Mouse (Mus musculus): Measurements from ENCODE around the gene Sox5.

The Sox5 gene

DNA sequence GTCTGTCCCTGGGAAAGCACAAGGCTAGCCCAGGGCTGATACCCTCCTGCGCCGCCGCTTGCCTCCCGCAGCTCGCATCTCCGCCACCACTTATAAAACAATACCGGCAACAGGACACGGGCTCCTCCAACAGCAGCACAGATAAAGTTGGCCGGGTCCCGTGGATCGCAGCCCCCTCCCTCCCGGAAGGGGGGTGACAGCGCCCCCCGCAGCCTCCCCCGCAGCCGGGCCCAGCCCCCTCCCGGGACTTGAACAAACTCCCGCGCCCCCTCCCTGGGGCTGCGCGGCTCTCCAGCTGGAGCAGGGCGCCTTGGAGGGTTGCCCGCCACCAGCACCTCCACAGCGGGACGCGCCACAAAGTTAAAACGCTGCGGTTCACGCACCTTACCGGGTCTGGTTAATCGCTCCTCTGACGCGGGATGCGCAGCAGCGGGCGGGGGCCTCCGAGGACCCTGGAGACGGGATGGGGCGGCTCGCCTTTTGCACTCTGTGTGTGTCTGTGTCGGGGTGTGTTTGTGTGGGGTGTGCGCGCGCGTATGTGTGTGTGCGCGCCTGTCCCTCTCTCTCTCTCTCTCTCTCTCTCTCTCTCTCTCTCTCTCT lies at the start of gene Sox5:
TSS of gene Sox5 (minus strand) at position 547 of the 600 bp plus-strand sequence.
- peak; percentile 54 for ATAC-seq (ENCODE audit: low TSS enrichment)

DNA sequence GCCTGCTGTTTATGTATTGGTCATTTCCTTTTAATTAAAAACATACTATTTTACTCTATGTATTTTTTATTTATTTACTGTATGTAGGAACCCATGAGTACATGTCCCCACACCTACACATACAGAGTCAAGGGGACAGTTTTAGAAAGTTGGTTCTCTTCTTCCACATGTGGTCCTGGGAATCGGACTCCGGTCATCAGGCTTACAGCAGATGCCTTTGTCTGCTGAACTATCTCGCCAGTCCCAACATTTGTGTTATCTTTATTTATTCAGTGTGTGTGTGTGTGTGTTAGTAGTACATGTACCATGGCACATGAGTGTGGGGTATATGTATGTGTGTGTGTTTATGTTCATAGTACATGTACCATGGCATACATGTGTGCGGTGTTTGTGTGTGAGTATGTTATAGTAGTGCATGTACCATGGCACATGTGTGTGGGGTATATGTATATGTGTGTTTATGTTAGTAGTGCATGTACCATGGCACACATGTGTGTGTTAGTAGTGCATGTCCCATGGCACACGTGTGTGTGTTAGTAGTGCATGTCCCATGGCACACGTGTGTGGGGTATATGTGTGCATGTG lies 43.3 kb upstream of the Sox5 start:
- ATAC-seq (ENCODE audit: low TSS enrichment), result no peak

DNA sequence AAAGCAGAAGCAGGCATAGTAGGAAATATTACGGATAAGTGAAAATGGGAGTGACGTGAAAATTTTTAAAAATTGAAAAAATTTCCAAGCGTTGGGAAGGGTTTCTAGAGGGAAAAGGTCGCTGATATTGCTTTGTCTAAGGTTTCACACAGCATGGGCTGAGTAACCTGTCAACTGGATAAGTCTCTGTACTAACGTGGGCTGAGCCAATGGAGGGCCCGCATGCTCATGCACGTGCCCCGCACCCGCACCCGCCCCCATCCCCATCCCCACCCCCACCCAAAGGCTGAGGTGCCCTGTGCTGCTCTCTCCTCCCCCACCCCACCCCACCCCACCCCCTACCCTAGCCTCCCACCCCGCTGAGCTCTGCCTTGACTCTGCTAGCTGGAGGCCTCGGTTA lies 42.4 kb upstream of the Sox5 start:
- no peak for ATAC-seq (ENCODE audit: low TSS enrichment)

DNA sequence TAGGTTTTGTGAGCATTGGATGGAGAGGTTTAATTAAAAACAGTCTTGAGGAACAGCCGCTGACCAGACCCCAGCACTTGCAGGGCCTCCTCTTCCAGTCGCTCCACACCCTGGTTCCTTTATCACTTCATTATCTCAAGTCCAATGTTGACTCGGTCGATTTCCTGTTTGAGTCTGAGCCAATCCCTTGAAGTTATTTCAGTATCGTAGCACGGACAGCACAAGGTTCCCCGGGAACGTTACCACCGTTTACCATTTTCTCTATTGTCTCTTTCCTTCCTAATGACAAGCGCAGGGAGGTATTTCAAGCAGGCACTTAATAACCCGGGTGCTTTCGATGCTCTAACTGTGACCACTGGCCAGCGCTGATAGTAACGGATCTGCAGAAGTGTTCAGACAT lies 40.8 kb upstream of the Sox5 start:
- ATAC-seq (ENCODE audit: low TSS enrichment), result no peak

DNA sequence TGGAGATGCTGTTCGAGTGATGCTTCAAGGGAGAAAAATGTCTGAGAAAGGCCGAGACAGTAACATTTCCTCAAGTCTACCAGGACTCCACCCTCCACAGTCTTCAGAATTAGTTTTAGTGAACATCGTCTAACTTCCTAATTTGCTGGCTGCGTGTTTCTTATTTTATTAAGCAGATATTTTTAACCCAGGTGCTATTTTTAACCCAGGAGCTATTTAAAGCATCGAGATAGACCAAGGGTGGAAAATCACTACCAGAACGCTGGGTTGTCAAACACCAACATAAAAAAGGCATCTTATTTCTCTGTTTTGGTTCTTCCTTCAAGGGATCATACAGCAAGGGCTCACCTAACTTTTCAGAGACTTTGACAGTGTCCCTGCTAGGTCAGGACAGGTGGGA lies 39.2 kb upstream of the Sox5 start:
- ATAC-seq (ENCODE audit: low TSS enrichment), result no peak

DNA sequence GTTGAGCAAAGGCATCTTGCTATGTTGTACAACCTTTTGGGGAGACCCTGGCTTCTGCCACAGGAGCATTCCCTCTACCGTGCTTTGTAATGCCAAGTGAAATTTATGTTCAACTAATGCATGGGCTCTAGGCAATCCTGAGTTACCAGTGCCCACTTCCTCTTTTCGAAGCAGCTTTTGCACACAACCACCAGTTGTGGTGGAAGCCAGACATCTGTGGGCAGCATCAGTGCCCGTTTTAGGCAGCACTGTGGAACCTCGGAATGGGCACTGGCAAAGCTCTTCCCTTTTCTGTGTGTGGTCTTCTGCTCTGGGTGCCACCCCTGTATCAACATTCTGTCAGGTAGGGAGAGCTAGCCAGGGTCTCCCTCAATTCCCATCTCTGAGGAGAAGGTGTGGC lies 36.2 kb upstream of the Sox5 start:
- ATAC-seq (ENCODE audit: low TSS enrichment), result no peak

DNA sequence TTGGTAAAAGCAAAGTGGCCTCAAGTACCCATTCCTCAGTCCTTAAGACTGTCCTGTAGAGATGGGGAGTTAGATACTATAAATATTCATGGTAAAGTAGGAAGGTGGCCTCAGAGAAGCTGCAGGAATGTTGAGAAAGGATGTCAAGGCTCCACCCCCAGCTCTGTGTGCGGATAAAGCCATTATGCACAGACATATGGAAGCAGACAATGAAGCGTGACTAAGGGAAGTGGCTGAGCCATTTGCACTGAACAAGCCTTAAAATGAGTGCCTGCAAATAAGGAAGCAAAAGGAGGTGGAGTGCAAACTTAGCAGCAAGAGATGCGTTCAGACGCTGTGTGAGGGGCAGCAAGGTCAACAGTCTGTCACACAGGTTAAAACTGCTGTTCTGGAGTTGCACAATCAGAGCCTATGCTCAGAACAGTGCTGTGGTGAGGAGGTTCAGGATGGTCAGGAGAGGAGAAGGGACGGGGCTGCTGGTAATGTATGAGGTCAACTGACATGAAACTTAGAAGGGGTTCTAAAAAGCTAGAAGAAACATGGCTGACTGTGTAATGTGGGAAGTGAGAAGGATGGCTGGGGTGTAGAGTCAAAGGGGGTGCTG lies 35.7 kb upstream of the Sox5 start:
- ATAC-seq (ENCODE audit: low TSS enrichment), result peak; percentile 72

- no peak for ATAC-seq (ENCODE audit: low TSS enrichment)
These were observed 33.8 kb upstream of the Sox5 start for GRCm38 (mm10) chr6:144815542-144815941.

DNA sequence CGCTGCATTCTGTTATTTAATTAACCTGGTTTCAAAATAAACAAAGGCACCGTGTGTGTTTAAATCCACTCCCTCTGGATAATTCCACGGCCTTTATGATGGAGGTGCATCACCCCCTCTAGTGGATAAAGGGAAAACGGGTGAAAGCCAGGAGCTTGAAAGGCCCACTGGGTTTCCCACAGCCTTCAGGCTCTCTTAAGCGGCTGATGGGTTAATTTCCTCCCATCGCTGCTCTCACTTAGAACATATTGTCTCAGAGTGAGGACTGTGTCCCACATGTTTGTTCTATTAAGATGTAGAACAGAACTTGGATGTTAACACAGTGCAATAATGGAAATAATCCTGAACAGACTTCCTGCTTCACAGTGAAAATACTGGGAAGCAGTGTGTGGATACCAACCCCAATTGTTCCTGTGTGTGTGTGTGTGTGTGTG lies 33.2 kb upstream of the Sox5 start:
- peak; percentile 94 for ATAC-seq (ENCODE audit: low TSS enrichment)

GRCm38 (mm10) chr6:144804321-144804720 lies 22.5 kb upstream of the Sox5 start:
- ATAC-seq (ENCODE audit: low TSS enrichment), result no peak

DNA sequence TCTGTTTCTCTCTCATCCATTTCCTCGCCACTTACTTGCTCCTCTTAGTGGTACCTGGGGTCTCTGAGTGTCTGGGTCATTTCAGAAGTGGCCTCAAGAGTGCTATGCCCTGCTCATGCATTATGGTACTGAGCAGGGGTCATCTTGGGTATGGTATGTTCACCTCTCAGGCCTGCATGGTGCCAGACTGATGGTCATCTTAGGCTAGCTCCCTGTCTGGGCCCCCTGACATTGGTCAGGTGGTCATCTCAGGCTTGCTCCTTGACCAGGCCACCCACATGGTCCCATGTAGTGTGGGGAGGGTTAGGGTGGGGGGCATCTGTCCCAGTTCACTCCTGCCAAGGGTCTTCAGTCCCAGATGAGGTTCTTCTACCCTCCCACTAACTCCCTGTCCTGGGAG lies 21.3 kb upstream of the Sox5 start:
- no peak for ATAC-seq (ENCODE audit: low TSS enrichment)

DNA sequence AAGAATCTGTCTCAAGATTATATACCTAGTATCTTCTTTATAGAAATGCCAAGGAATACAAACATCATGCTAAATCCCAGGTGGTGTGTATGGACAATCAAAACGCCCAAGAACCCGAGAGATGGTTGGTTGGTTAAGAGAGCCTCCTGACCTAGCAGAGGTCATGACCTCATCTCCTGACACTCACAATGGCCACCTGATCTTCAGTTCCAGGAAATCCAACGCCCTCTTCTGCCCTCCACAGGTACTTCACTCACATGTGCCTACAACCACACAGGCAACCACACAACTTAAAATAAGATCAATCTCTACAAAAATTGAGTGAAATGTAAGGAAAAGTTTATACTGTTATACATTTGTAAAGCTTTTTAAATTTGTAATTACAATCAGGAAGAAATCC lies 12.6 kb upstream of the Sox5 start:
- ATAC-seq (ENCODE audit: low TSS enrichment), result no peak

GRCm38 (mm10) chr6:144792871-144793270 lies 11.1 kb upstream of the Sox5 start:
- no peak for ATAC-seq (ENCODE audit: low TSS enrichment)

- no peak for ATAC-seq (ENCODE audit: low TSS enrichment)
These were observed 1.5 kb upstream of the Sox5 start for GRCm38 (mm10) chr6:144783295-144783694.

GRCm38 (mm10) chr6:144782866-144783265 lies 1.1 kb upstream of the Sox5 start:
- ATAC-seq (ENCODE audit: low TSS enrichment), result peak; percentile 75

GRCm38 (mm10) chr6:144782031-144782857 lies 467 bp upstream of the Sox5 start:
- peak; percentile 19 for ATAC-seq (ENCODE audit: low TSS enrichment)

DNA sequence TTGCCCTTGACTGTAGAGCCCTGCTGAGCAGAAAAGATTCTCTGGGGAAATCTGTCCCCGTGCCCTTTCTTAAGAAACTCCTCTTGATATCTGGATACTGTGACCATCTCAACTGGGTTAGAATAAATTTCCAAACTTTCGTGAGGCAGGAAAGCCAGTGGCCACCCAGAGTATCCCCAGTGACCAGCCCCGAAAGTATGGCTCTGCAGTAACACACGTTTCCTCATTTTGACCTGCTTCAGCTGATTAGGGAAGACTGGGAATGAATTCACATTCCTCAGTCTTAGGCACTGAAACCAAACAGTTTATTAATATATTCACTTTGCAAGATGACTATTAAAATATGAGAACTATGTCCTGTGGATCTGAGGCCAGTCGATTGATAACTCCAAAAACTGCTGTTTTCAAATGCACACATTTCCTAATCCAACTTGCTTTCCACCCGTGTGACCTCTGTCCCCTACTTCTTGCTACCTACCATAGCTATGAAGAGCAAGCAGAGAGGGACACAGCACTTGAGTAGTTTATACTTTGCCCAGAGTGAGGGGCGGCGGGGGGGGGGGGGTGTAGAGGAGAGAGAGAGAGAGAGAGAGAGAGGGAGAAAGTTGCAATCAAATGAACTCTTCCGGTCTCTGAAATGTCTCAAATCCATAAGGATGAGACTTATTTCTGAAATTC lies 1.0 kb downstream of the Sox5 start:
- ATAC-seq (ENCODE audit: low TSS enrichment), result no peak

DNA sequence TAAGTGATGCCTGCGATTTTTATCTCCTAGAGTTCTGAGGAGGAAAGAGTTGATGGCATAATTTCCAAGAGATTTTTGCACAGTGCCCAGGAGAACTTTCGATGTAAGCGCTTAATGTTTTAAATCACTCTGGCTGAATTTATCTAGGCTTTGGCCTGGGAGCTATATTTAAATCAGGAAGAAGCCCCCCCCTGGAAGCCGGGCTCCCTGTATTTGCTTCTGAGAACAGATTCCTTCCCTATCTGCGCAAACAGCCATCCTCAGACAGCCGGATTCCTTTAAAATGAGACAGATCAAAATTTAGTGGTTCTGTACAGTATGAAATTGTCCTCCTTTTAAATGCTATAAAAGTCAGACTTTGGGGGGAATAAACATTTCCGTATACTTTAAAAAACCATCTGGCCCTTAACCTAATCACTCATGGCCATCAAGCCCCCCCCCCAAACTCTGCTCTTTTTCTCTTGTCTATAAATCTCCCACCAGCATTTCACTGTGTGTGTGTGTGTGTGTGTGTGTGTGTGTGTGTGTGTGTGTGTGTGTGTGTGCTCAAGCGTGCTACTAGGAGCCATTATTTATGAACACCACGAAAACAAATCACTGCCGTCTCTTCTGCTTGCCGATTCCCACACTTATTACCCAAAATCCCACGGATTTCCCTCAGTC lies 1.7 kb downstream of the Sox5 start:
- ATAC-seq (ENCODE audit: low TSS enrichment), result no peak

DNA sequence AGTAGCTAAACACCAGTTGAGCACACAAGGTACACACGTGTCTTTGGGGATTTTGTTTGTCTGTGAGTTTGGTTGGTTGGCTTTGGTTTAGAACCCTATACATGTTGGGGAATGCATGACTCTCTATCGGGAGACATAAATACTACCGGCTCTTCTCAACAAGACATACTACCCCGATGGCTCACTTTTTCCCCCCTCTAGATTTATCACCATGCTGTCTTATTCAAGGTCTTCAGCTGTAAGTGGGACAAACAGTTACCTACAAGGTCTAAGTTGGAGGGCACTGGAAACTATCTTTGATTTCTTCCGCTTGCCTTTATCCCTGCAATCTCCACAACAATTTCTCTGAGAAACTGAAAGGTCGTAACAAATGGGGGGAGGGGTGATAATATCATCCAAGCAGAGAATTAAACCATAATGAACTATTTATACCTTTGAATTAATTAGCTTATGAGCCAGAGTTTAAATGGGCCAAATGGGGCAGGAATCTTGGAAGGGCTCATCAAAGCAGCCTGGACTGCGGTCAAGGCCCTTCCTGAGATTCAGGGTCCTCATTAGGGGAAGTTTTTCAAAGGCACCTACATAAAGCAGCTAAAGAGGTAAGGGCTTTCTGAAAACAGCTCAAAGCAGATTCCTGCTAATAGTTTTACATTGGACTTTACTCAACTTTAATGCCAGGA lies 4.3 kb downstream of the Sox5 start:
- ATAC-seq (ENCODE audit: low TSS enrichment), result no peak

- peak; percentile 42; the same call in 1 of the 2 replicates for ATAC-seq (ENCODE audit: low TSS enrichment)
These were observed 8.0 kb downstream of the Sox5 start for GRCm38 (mm10) chr6:144773736-144774135.

DNA sequence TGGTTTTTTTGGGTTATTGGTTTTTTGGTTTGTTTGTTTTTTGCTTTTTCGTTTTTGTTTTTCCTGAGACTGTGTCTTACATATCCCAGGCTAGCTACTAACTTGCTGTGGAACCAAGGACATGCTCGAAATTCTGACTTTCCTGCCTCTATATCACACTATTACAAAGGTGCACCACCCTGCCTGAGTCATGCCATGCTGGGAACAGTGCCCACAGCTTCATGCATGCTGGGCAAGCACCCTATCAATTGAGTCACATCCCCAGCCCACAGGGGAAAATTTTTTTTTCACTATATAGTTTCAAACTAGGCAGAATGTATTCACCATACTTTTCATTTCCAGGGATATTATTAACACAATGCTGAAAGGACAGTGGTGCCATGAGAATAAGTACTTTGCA lies 8.8 kb downstream of the Sox5 start:
- ATAC-seq (ENCODE audit: low TSS enrichment), result no peak
